Mouse (Mus musculus): ENCODE measurements around the gene Sox10.

- TF ChIP-seq CTCF (IDR thresholded peaks at IDR 0.05; ENCODE audit: low read depth, low read length) (no peak), POLR2A (IDR thresholded peaks at IDR 0.05; ENCODE audit: extremely low read depth, insufficient read depth, low read length) (no peak)
These were observed 35.7 kb downstream of the Sox10 start for GRCm38 (mm10) chr15:79129311-79129710.

Measured in liver, adult 2 months (tissue).